In genomic region chr14:52196230-52197155, GRCm38 (mm10) we compare ENCODE assay signal across 8 mouse cellular contexts. TPM values are rescaled to one million over a fixed set of nuclear protein-coding genes. Genes with fewer than 3 reads are reported as not detected.
DNase-seq lines count a peak whose midpoint lies in the region; ATAC-seq and TF ChIP-seq lines count a peak whose summit lies in the region.

No protein-coding gene starts in this region.

- H3K4me2 ChIP-seq in intestine, postnatal 0 days (replicated peaks; ENCODE audit: low read depth), result peak overlapping the region; percentile 90
- peak overlapping the region; percentile 89 for H3K4me2 ChIP-seq in midbrain, embryonic 13.5 days (replicated peaks)

- H3K4me1 ChIP-seq in cerebellum, adult 2 months (ENCODE audit: control insufficient read depth, insufficient read depth, low read length), result no peaks in the 10 kb centered on the region; the same call in 1 of the 2 replicates
- no peaks in the 10 kb centered on the region for H3K4me1 ChIP-seq in intestine, postnatal 0 days (replicated peaks; ENCODE audit: control insufficient read depth, insufficient read depth, low read length)
- H3K4me1 ChIP-seq in midbrain, embryonic 13.5 days (replicated peaks), result peaks cover 25% of the 10 kb centered on the region

- H3K27me3 ChIP-seq in cerebellum, adult 2 months (ENCODE audit: control insufficient read depth, insufficient read depth, low read length), result no peaks in the 10 kb centered on the region
- H3K27me3 ChIP-seq in intestine, postnatal 0 days (replicated peaks; ENCODE audit: control insufficient read depth, insufficient read depth, low read length), result no peaks in the 10 kb centered on the region
- H3K27me3 ChIP-seq in midbrain, embryonic 13.5 days, result no peaks in the 10 kb centered on the region

- under 1% methylated on average over 54 of the region's 59 CpGs for WGBS in cerebellum, adult 2 months
- WGBS in intestine, postnatal 0 days, result under 1% methylated on average over 57 of the region's 59 CpGs
- WGBS in midbrain, embryonic 13.5 days, result under 1% methylated on average over 59 of the region's 59 CpGs

- H3K4me3 ChIP-seq in cerebellum, adult 2 months (replicated peaks; ENCODE audit: insufficient read depth, low read depth, low read length), result peak overlapping the region; percentile 88
- H3K4me3 ChIP-seq in intestine, postnatal 0 days (ENCODE audit: low read depth, low read length), result peak overlapping the region; percentile 99
- peak overlapping the region; percentile 100 for H3K4me3 ChIP-seq in midbrain, embryonic 13.5 days (replicated peaks)

- H3K36me3 ChIP-seq in intestine, postnatal 0 days (ENCODE audit: control insufficient read depth, insufficient read depth), result 0 out of 2 replicates have a peak, but pooled peaks cover 13% of the 10 kb centered on the region
- peaks cover 26% of the 10 kb centered on the region for H3K36me3 ChIP-seq in midbrain, embryonic 13.5 days

- no peak for DNase-seq in cerebellum, adult 2 months
- DNase-seq in cerebellum, adult 11-12 months, result no peak
- DNase-seq in right cerebral cortex, adult 18-20 months, result peak; percentile 14
- DNase-seq in right cerebral cortex, postnatal 4 days, result no peak
- DNase-seq in frontal cortex, postnatal 10 days (ENCODE audit: low spot score in 2 of 2), result no peak

- ATAC-seq in erythroblast, adult 5-6 weeks (replicated peaks; ENCODE audit: low FRiP score, poor library complexity, severe bottlenecking), result peak; percentile 14; the same call in 1 of the 2 replicates
- ATAC-seq in intestine, postnatal 0 days, result peak; percentile 12; the same call in 1 of the 2 replicates
- no peak; the same call in 1 of the 2 replicates for ATAC-seq in midbrain, embryonic 13.5 days

- no peaks in the 10 kb centered on the region for H3K9me3 ChIP-seq in intestine, postnatal 0 days (ENCODE audit: control insufficient read depth)
- H3K9me3 ChIP-seq in midbrain, embryonic 13.5 days, result no peaks in the 10 kb centered on the region

- no peak for TF ChIP-seq POLR2A in cerebellum, adult 2 months (IDR thresholded peaks at IDR 0.05; ENCODE audit: borderline replicate concordance, insufficient read depth, low read length)

- peak overlapping the region; percentile 91; the same call in 1 of the 2 replicates for H3K27ac ChIP-seq in cerebellum, adult 2 months (ENCODE audit: insufficient read depth, low read length)
- H3K27ac ChIP-seq in intestine, postnatal 0 days (ENCODE audit: low read depth, low read length), result peak overlapping the region; percentile 98
- peak overlapping the region; percentile 93 for H3K27ac ChIP-seq in midbrain, embryonic 13.5 days

- peak overlapping the region; percentile 98 for H3K9ac ChIP-seq in intestine, postnatal 0 days (ENCODE audit: low read depth, low read length)
- H3K9ac ChIP-seq in midbrain, embryonic 13.5 days (replicated peaks), result peak overlapping the region; percentile 99

- no peak for TF ChIP-seq CTCF in cerebellum, adult 2 months (IDR thresholded peaks at IDR 0.05; ENCODE audit: borderline replicate concordance, insufficient read depth, low read depth, low read length)
- no peak for TF ChIP-seq CTCF in intestine, postnatal 0 days (IDR thresholded peaks at IDR 0.05; ENCODE audit: low read depth)

RNA-seq across cellular contexts. Expression of gene Supt16, which starts 0.7 kb away (rescaled TPM):
- polyA plus RNA-seq in cerebellum, adult 2 months (2012; rRNA removed), result 32.2 and 33.9 TPM in 2 replicates
- 30.0 and 32.0 TPM in 2 replicates for total RNA-seq in erythroblast, adult 5-6 weeks (2015; ENCODE audit: low replicate concordance)
- 76.2 and 103 TPM in 2 replicates for total RNA-seq in erythroblast, adult 5-6 weeks (2017; ENCODE audit: low replicate concordance)
- 16.6 and 17.1 TPM in 2 replicates for polyA plus RNA-seq in intestine, postnatal 0 days (2015; fragmentation: Nextera tagmentation; extraction: Ambion mirVana)
- polyA plus RNA-seq in midbrain, embryonic 13.5 days (2015; fragmentation: Nextera tagmentation; extraction: Ambion mirVana), result 62.7 and 68.4 TPM in 2 replicates
